Mouse (Mus musculus): ENCODE data around the gene Gm8050.
A peak's percentile ranks its signal among the peaks of the same experiment; 100 is the strongest.
"Not testable (repeated sequence)": the region's sequence is repeated elsewhere in the genome, so short reads cannot be mapped to it uniquely, and the experiment has no call there.

Gm8050 gene

DNA sequence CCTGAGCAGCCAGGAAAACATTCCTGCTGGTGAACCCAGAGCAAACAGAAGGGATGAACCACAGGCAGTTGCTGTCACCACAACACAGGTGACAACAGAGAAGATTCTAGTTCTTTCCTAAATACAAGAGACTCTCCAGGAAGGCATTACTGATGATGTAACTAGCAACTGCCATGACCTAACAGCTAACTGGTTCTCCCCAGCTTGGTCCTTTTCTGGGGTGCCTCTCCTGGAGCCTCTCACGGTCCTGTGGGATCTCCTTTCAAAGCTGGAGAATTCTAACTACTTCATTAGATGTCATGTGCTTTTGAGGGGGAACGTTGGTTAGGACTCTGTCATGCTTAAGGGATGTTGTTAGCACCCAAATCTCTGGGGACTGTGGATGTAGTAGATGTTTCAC, at the start of gene Gm8050:
Gene Gm8050 (minus strand): TSS at position 101 of the 400 bp plus-strand sequence.
- DNase-seq (ENCODE audit: low spot score in 2 of 2) = not testable (repeated sequence)

- DNase-seq (ENCODE audit: low spot score in 2 of 2) = peak; percentile 4 to 5
These were observed 37.1 kb upstream of the Gm8050 start for GRCm38 (mm10) chr14:6757231-6757536.

- DNase-seq (ENCODE audit: low spot score in 2 of 2) = peak; percentile 3 to 16
These were observed 36.6 kb upstream of the Gm8050 start for GRCm38 (mm10) chr14:6756384-6757230.

- not testable (repeated sequence) for DNase-seq (ENCODE audit: low spot score in 2 of 2)
These were observed 22.2 kb upstream of the Gm8050 start, which contains the start of gene Gm3636 for GRCm38 (mm10) chr14:6742232-6742631. Gene Gm3636 (minus strand): TSS chr14:6742332.

DNA sequence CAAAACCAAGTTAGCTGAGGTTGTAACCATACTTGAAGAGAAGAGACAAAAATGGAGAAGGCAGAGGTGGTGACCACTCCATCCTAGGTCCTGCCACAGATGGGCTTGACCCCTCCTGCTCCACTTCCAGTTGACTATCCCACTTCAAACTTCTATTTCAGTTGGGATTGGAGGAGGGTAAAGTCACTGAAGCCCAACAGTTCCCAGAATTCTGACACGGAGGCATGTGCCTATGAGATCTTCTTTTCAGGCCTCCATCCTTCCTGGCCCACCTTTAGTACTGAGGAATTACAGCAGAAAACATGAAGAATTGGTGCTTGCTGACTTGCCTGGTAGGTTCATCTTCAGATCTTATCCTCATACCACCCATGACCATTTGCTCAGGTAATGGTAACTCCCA, 36.0 kb downstream of the Gm8050 start, which contains the start of gene Gm10251:
Gene Gm10251 (minus strand): TSS at position 101 of the 400 bp plus-strand sequence.
- not testable (repeated sequence) for DNase-seq (ENCODE audit: low spot score in 2 of 2)

Measured in thymus, postnatal 10 days (tissue).